Mouse (Mus musculus): ENCODE measurements at regions not wholly inside any gene's neighbourhood (a gene's known extent, or its start where the extent isn't known, plus 50 kb on each side); places are given as distances from the start of the nearest gene placed in this dataset.

- no peak for DNase-seq
- Histone ChIP-seq H3K27ac (ENCODE audit: insufficient read depth, low read depth, low read length) (no peak overlapping the region), H3K4me1 (ENCODE audit: control insufficient read depth, insufficient read depth, low read length) (no peaks in the 10 kb centered on the region), H3K27me3 (replicated peaks; ENCODE audit: control insufficient read depth, insufficient read depth, low read length) (no peaks in the 10 kb centered on the region), H3K36me3 (ENCODE audit: control insufficient read depth, insufficient read depth, low read length) (no peaks in the 10 kb centered on the region), H3K4me3 (ENCODE audit: insufficient read depth, low read depth, low read length) (no peak overlapping the region)
- TF ChIP-seq CTCF (conservative IDR thresholded peaks at IDR 0.05; ENCODE audit: insufficient read depth, insufficient read length, low read depth, low read length) (no peak), POLR2A (IDR thresholded peaks at IDR 0.05; ENCODE audit: low read depth, low read length) (no peak)
- WGBS, result 80% methylated on average over 13 of the region's 13 CpGs
Observed at GRCm38 (mm10) chr2:34056552-34056951, 168.8 kb upstream of the Mvb12b start.

GRCm38 (mm10) chr2:34043064-34043463 is 155.3 kb upstream of the Mvb12b start:
- Histone ChIP-seq H3K36me3 (ENCODE audit: control insufficient read depth, insufficient read depth, low read length) (no peaks in the 10 kb centered on the region), H3K27ac (ENCODE audit: insufficient read depth, low read depth, low read length) (no peak overlapping the region), H3K4me1 (ENCODE audit: control insufficient read depth, insufficient read depth, low read length) (no peaks in the 10 kb centered on the region), H3K4me3 (ENCODE audit: insufficient read depth, low read depth, low read length) (no peak overlapping the region), H3K27me3 (replicated peaks; ENCODE audit: control insufficient read depth, insufficient read depth, low read length) (no peaks in the 10 kb centered on the region)
- DNase-seq, result no peak
- TF ChIP-seq CTCF (conservative IDR thresholded peaks at IDR 0.05; ENCODE audit: insufficient read depth, insufficient read length, low read depth, low read length) (no peak), POLR2A (IDR thresholded peaks at IDR 0.05; ENCODE audit: low read depth, low read length) (no peak)
- WGBS, result 72% methylated on average over 5 of the region's 5 CpGs

- 30% methylated on average over 7 of the region's 7 CpGs for WGBS
Observed at GRCm38 (mm10) chr2:34042336-34042735, 154.6 kb upstream of the Mvb12b start.

GRCm38 (mm10) chr2:34038982-34039381 is 151.2 kb upstream of the Mvb12b start:
- TF ChIP-seq CTCF (conservative IDR thresholded peaks at IDR 0.05; ENCODE audit: insufficient read depth, insufficient read length, low read depth, low read length) (no peak), POLR2A (IDR thresholded peaks at IDR 0.05; ENCODE audit: low read depth, low read length) (no peak)
- Histone ChIP-seq H3K4me3 (ENCODE audit: insufficient read depth, low read depth, low read length) (no peak overlapping the region), H3K4me1 (ENCODE audit: control insufficient read depth, insufficient read depth, low read length) (no peaks in the 10 kb centered on the region), H3K27me3 (replicated peaks; ENCODE audit: control insufficient read depth, insufficient read depth, low read length) (no peaks in the 10 kb centered on the region), H3K27ac (ENCODE audit: insufficient read depth, low read depth, low read length) (no peak overlapping the region), H3K36me3 (ENCODE audit: control insufficient read depth, insufficient read depth, low read length) (no peaks in the 10 kb centered on the region)
- no peak for DNase-seq
- 56% methylated on average over 8 of the region's 8 CpGs for WGBS

More at GRCm38 (mm10) chr2:34042336-34042735, 154.6 kb upstream of the Mvb12b start:
- TF ChIP-seq POLR2A (IDR thresholded peaks at IDR 0.05; ENCODE audit: low read depth, low read length), result no peak
- no peak for TF ChIP-seq CTCF (conservative IDR thresholded peaks at IDR 0.05; ENCODE audit: insufficient read depth, insufficient read length, low read depth, low read length)
- no peak for DNase-seq
- H3K27ac ChIP-seq (ENCODE audit: insufficient read depth, low read depth, low read length), result no peak overlapping the region
- no peaks in the 10 kb centered on the region for H3K36me3 ChIP-seq (ENCODE audit: control insufficient read depth, insufficient read depth, low read length)
- H3K4me1 ChIP-seq (ENCODE audit: control insufficient read depth, insufficient read depth, low read length), result no peaks in the 10 kb centered on the region
- no peak overlapping the region for H3K4me3 ChIP-seq (ENCODE audit: insufficient read depth, low read depth, low read length)
- no peaks in the 10 kb centered on the region for H3K27me3 ChIP-seq (replicated peaks; ENCODE audit: control insufficient read depth, insufficient read depth, low read length)

- H3K4me3 ChIP-seq (ENCODE audit: insufficient read depth, low read depth, low read length), result no peak overlapping the region
- no peak for DNase-seq
- H3K4me1 ChIP-seq (ENCODE audit: control insufficient read depth, insufficient read depth, low read length), result no peaks in the 10 kb centered on the region
- TF ChIP-seq POLR2A (IDR thresholded peaks at IDR 0.05; ENCODE audit: low read depth, low read length) (no peak), CTCF (conservative IDR thresholded peaks at IDR 0.05; ENCODE audit: insufficient read depth, insufficient read length, low read depth, low read length) (no peak)
- 52% methylated on average over 11 of the region's 11 CpGs for WGBS
- no peaks in the 10 kb centered on the region for H3K27me3 ChIP-seq (replicated peaks; ENCODE audit: control insufficient read depth, insufficient read depth, low read length)
- no peak overlapping the region for H3K27ac ChIP-seq (ENCODE audit: insufficient read depth, low read depth, low read length)
- H3K36me3 ChIP-seq (ENCODE audit: control insufficient read depth, insufficient read depth, low read length), result no peaks in the 10 kb centered on the region
Observed at GRCm38 (mm10) chr2:34033212-34033611, 145.5 kb upstream of the Mvb12b start.

GRCm38 (mm10) chr2:34031421-34031820 is 143.7 kb upstream of the Mvb12b start:
- H3K27ac ChIP-seq (ENCODE audit: insufficient read depth, low read depth, low read length), result no peak overlapping the region
- TF ChIP-seq CTCF (conservative IDR thresholded peaks at IDR 0.05; ENCODE audit: insufficient read depth, insufficient read length, low read depth, low read length), result no peak
- no peak for TF ChIP-seq POLR2A (IDR thresholded peaks at IDR 0.05; ENCODE audit: low read depth, low read length)

GRCm38 (mm10) chr2:34031001-34031412 is 143.3 kb upstream of the Mvb12b start:
- H3K27me3 ChIP-seq (replicated peaks; ENCODE audit: control insufficient read depth, insufficient read depth, low read length), result no peaks in the 10 kb centered on the region
- H3K36me3 ChIP-seq (ENCODE audit: control insufficient read depth, insufficient read depth, low read length), result no peaks in the 10 kb centered on the region
- no peak for DNase-seq
- 33% methylated on average over 11 of the region's 11 CpGs for WGBS
- H3K4me3 ChIP-seq (ENCODE audit: insufficient read depth, low read depth, low read length), result no peak overlapping the region
- H3K27ac ChIP-seq (ENCODE audit: insufficient read depth, low read depth, low read length), result no peak overlapping the region
- no peaks in the 10 kb centered on the region for H3K4me1 ChIP-seq (ENCODE audit: control insufficient read depth, insufficient read depth, low read length)
- TF ChIP-seq POLR2A (IDR thresholded peaks at IDR 0.05; ENCODE audit: low read depth, low read length) (no peak), CTCF (conservative IDR thresholded peaks at IDR 0.05; ENCODE audit: insufficient read depth, insufficient read length, low read depth, low read length) (no peak)

More at GRCm38 (mm10) chr2:34031421-34031820, 143.7 kb upstream of the Mvb12b start:
- Histone ChIP-seq H3K36me3 (ENCODE audit: control insufficient read depth, insufficient read depth, low read length) (no peaks in the 10 kb centered on the region), H3K27me3 (replicated peaks; ENCODE audit: control insufficient read depth, insufficient read depth, low read length) (no peaks in the 10 kb centered on the region), H3K4me1 (ENCODE audit: control insufficient read depth, insufficient read depth, low read length) (no peaks in the 10 kb centered on the region), H3K4me3 (ENCODE audit: insufficient read depth, low read depth, low read length) (no peak overlapping the region)
- DNase-seq, result no peak
- WGBS, result 34% methylated on average over 7 of the region's 7 CpGs
